Mouse (Mus musculus) adrenal gland, postnatal 25 days (tissue): Measurements from ENCODE around the gene Crybg2. TPM values are rescaled to one million over a fixed set of nuclear protein-coding genes. Genes with fewer than 3 reads are reported as not detected.

Experiments
- DNase-seq: peaks from one replicate; pipeline ENCODE4 v3.0.0; 2021; ENCODE audit warnings: mixed read lengths
- total RNA-seq: library from RNA; stranded (reverse); gene quantifications from 2 replicates; pipeline ENCODE4 v1.2.3, GENCODE M21; 2021

Gene Crybg2
- total RNA-seq, 1 experiment from 2014 or later = 0.15 TPM

- DNase-seq = no peak
Observed at GRCm38 (mm10) chr4:134058166-134058715, 2.4 kb upstream of the Crybg2 start.

GRCm38 (mm10) chr4:134058908-134059307 lies 1.7 kb upstream of the Crybg2 start:
- no peak for DNase-seq

- no peak for DNase-seq
Observed at GRCm38 (mm10) chr4:134061166-134061830, 683 bp downstream of the Crybg2 start.

GRCm38 (mm10) chr4:134061944-134062446 lies 1.4 kb downstream of the Crybg2 start:
- DNase-seq = no peak

- no peak for DNase-seq
Observed at GRCm38 (mm10) chr4:134062561-134062960, 1.9 kb downstream of the Crybg2 start.

- no peak for DNase-seq
Observed at GRCm38 (mm10) chr4:134065431-134066004, 4.9 kb downstream of the Crybg2 start.

GRCm38 (mm10) chr4:134067383-134067782 lies 6.8 kb downstream of the Crybg2 start:
- DNase-seq = no peak

- no peak for DNase-seq
Observed at GRCm38 (mm10) chr4:134067833-134068544, 7.4 kb downstream of the Crybg2 start.

- no peak for DNase-seq
Observed at GRCm38 (mm10) chr4:134068793-134069580, 8.4 kb downstream of the Crybg2 start.

GRCm38 (mm10) chr4:134078694-134079093 lies 18.1 kb downstream of the Crybg2 start:
- DNase-seq = no peak

- no peak for DNase-seq
Observed at GRCm38 (mm10) chr4:134080674-134081073, 20.1 kb downstream of the Crybg2 start.

- DNase-seq = peak; percentile 55
Observed at GRCm38 (mm10) chr4:134081730-134082386, 21.2 kb downstream of the Crybg2 start.

- DNase-seq = no peak
Observed at GRCm38 (mm10) chr4:134082460-134082859, 21.8 kb downstream of the Crybg2 start.

GRCm38 (mm10) chr4:134084999-134085398 lies 24.4 kb downstream of the Crybg2 start:
- DNase-seq = no peak

GRCm38 (mm10) chr4:134087412-134087811 lies 26.8 kb downstream of the Crybg2 start:
- DNase-seq = peak; percentile 18

- DNase-seq = no peak
Observed at GRCm38 (mm10) chr4:134089029-134089428, 28.4 kb downstream of the Crybg2 start.

GRCm38 (mm10) chr4:134090521-134091224 lies 30.1 kb downstream of the Crybg2 start:
- DNase-seq = no peak

- no peak for DNase-seq
Observed at GRCm38 (mm10) chr4:134091225-134091529, 30.6 kb downstream of the Crybg2 start.

GRCm38 (mm10) chr4:134092382-134093288 lies 32.0 kb downstream of the Crybg2 start:
- DNase-seq = peak; percentile 69

- DNase-seq = no peak
Observed at GRCm38 (mm10) chr4:134094004-134094564, 33.5 kb downstream of the Crybg2 start.
